Mouse (Mus musculus): ENCODE measurements around the gene Phox2a.

DNA sequence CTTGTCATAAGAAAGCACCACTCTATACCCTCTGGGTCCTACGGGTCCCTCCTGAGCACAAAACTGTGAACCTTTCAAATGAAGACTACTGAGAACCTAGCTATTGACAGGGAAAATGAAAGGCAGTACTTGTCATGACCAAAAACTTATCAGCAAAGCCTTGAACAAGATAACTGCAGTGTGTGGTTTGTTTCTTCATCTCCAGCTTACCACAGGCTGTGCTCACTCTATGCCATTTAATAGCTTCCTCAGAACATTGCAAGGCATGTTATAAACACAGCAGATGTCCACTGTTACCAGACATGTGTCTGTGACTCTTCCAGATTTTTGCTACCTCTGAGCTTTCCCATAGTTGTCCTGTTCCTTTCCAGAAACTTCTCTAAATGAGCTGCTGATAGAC is 41.1 kb upstream of the Phox2a start:
- TF ChIP-seq CTCF (IDR thresholded peaks at IDR 0.05; ENCODE audit: insufficient read depth, low read length) (no peak), POLR2A (IDR thresholded peaks at IDR 0.05; ENCODE audit: borderline replicate concordance, extremely low read depth, low read depth, low read length) (no peak)

Measured in lung, adult 2 months (tissue).